Mouse (Mus musculus): ENCODE measurements around the gene Saal1. TPM values are rescaled to one million over a fixed set of nuclear protein-coding genes. Genes with fewer than 3 reads are reported as not detected.
A peak's percentile ranks its signal among the peaks of the same experiment; 100 is the strongest.

Gene Saal1
- polyA plus RNA-seq, 1 experiment from 2014 or later = 13.9 TPM

- no peaks in the 10 kb centered on the region for H3K36me3 ChIP-seq (replicated peaks)
- WGBS = 5% methylated on average over 17 of the region's 17 CpGs
- no peaks in the 10 kb centered on the region for H3K27me3 ChIP-seq (replicated peaks)
- H3K4me3 ChIP-seq = peak overlapping the region; percentile 71
- H3K27ac ChIP-seq = peak overlapping the region; percentile 85
- peak overlapping the region; percentile 71 for H3K4me2 ChIP-seq
- no peaks in the 10 kb centered on the region for H3K9me3 ChIP-seq
- H3K9ac ChIP-seq = peak overlapping the region; percentile 75
- peaks cover 28% of the 10 kb centered on the region for H3K4me1 ChIP-seq
- no peak; the same call in 1 of the 2 replicates for ATAC-seq (replicated peaks)
Observed at GRCm38 (mm10) chr7:46640062-46640461, 70.4 kb downstream of the Saal1 start.

- H3K4me2 ChIP-seq = peak within 1 kb of the TSS; percentile 71
- peak; percentile 96 for ATAC-seq (replicated peaks)
- peaks cover 28% of the 10 kb centered on the region for H3K4me1 ChIP-seq
- WGBS = under 1% methylated on average over 30 of the region's 30 CpGs
- peak within 1 kb of the TSS; percentile 75 for H3K9ac ChIP-seq
- H3K36me3 ChIP-seq (replicated peaks) = no peaks in the 10 kb centered on the region
- H3K27ac ChIP-seq = peak within 1 kb of the TSS; percentile 85
- peak within 1 kb of the TSS; percentile 71 for H3K4me3 ChIP-seq
- H3K27me3 ChIP-seq (replicated peaks) = no peaks in the 10 kb centered on the region
- no peaks in the 10 kb centered on the region for H3K9me3 ChIP-seq
Observed at GRCm38 (mm10) chr7:46639692-46640031, 70.8 kb downstream of the Saal1 start, which contains the start of gene Sergef. TSS of gene Sergef (minus strand) at chr7:46639807.

- no peaks in the 10 kb centered on the region for H3K36me3 ChIP-seq (replicated peaks)
- H3K9me3 ChIP-seq = no peaks in the 10 kb centered on the region
- peak; percentile 21 for ATAC-seq (replicated peaks)
- H3K4me2 ChIP-seq = peak overlapping the region; percentile 71
- peak overlapping the region; percentile 71 for H3K4me3 ChIP-seq
- WGBS = 5% methylated on average over 32 of the region's 32 CpGs
- peak overlapping the region; percentile 85 for H3K27ac ChIP-seq
- no peaks in the 10 kb centered on the region for H3K27me3 ChIP-seq (replicated peaks)
- peaks cover 28% of the 10 kb centered on the region for H3K4me1 ChIP-seq
- H3K9ac ChIP-seq = peak overlapping the region; percentile 75
Observed at GRCm38 (mm10) chr7:46638889-46639691, 71.4 kb downstream of the Saal1 start.

Other genes with a start within 250 kb of the Saal1 start
- 42.9 and 45.6 TPM in 2 replicates for gene Sergef, start 70.9 kb downstream of the Saal1 start, polyA plus RNA-seq (2015; fragmentation: Nextera tagmentation; extraction: Ambion mirVana)
- gene Tph1, start 38.1 kb downstream of the Saal1 start, polyA plus RNA-seq (2015; fragmentation: Nextera tagmentation; extraction: Ambion mirVana) = 0.78 and 0.80 TPM in 2 replicates
- gene Saa3, start 5.0 kb upstream of the Saal1 start, polyA plus RNA-seq (2015; fragmentation: Nextera tagmentation; extraction: Ambion mirVana) = 0.15 TPM in 1 of 2 replicates, not detected in the other
- gene Saa4, start 21.9 kb upstream of the Saal1 start, polyA plus RNA-seq (2015; fragmentation: Nextera tagmentation; extraction: Ambion mirVana) = not detected in 2 replicates
- 0.30 and 0.31 TPM in 2 replicates for gene Saa1, start 32.3 kb upstream of the Saal1 start, polyA plus RNA-seq (2015; fragmentation: Nextera tagmentation; extraction: Ambion mirVana)
- not detected in 2 replicates for gene Saa2, start 41.1 kb upstream of the Saal1 start, polyA plus RNA-seq (2015; fragmentation: Nextera tagmentation; extraction: Ambion mirVana)
- gene Hps5, start 85.4 kb upstream of the Saal1 start, polyA plus RNA-seq (2015; fragmentation: Nextera tagmentation; extraction: Ambion mirVana) = 13.0 and 13.7 TPM in 2 replicates
- gene Gtf2h1, start 85.4 kb upstream of the Saal1 start, polyA plus RNA-seq (2015; fragmentation: Nextera tagmentation; extraction: Ambion mirVana) = 41.2 and 44.6 TPM in 2 replicates
- gene Ldha, start 130.8 kb upstream of the Saal1 start, polyA plus RNA-seq (2015; fragmentation: Nextera tagmentation; extraction: Ambion mirVana) = 522 and 586 TPM in 2 replicates
- 0.15 TPM in 1 of 2 replicates, not detected in the other for gene Ldhc, start 150.5 kb upstream of the Saal1 start, polyA plus RNA-seq (2015; fragmentation: Nextera tagmentation; extraction: Ambion mirVana)
- gene Tsg101, start 209.3 kb upstream of the Saal1 start, polyA plus RNA-seq (2015; fragmentation: Nextera tagmentation; extraction: Ambion mirVana) = 370 and 380 TPM in 2 replicates
- 5.4 and 6.5 TPM in 2 replicates for gene Uevld, start 247.8 kb upstream of the Saal1 start, polyA plus RNA-seq (2015; fragmentation: Nextera tagmentation; extraction: Ambion mirVana)

Data from midbrain, embryonic 15.5 days (tissue).